Mouse (Mus musculus) olfactory bulb, adult 2 months (tissue): Measurements from ENCODE around the gene Gm17542.

Source experiments
- CTCF ChIP-seq: fragments of 200-500 bp; IDR thresholded peaks from 2 replicates; pipeline ENCODE4 v1.5.1; 2012; ENCODE audit warnings: low read depth, mild to moderate bottlenecking, low read length, moderate library complexity; ENCODE audit not compliant: insufficient read depth
- POLR2A ChIP-seq: fragments of 200-500 bp; IDR thresholded peaks from 2 replicates; pipeline ENCODE4 v1.6.1; 2012; ENCODE audit warnings: mild to moderate bottlenecking, low read depth, low read length, moderate library complexity; ENCODE audit not compliant: insufficient read depth

DNA sequence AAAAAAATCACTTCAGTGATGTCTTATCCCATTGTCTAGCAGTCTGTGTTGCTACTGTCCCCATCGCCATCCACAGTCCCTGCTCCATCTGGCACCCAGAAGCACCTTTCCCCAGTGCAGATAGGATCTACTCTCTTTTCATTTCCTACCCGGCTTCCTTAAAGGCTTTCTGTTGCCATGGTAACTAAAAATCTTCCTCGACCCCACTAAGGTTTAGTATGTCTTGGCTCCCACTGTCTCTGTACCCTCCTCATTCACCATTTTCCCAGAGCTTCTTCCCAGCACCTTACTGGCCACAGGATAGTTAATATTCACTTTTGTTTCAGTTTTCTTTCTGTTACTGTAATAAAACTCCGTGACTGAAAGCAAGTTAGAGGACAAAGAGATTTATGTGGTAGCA lies 17.9 kb downstream of the Gm17542 start:
- no peak for TF ChIP-seq CTCF
- no peak for TF ChIP-seq POLR2A
